Mouse (Mus musculus): ENCODE measurements around the gene Ttc25. TPM values are rescaled to one million over a fixed set of nuclear protein-coding genes. Genes with fewer than 3 reads are reported as not detected.
"Not testable (repeated sequence)": the region's sequence is repeated elsewhere in the genome, so short reads cannot be mapped to it uniquely, and the experiment has no call there.

The Ttc25 gene
- total RNA-seq, 2 experiments from 2014 or later: 0.14 to 0.16 TPM

- no peak for DNase-seq
Measured at GRCm38 (mm10) chr11:100528375-100529165, 16.8 kb upstream of the Ttc25 start.

GRCm38 (mm10) chr11:100533871-100534270 lies 11.5 kb upstream of the Ttc25 start:
- no peak for DNase-seq

GRCm38 (mm10) chr11:100534411-100534810 lies 11.0 kb upstream of the Ttc25 start:
- not testable (repeated sequence) for DNase-seq

- not testable (repeated sequence) for DNase-seq
Measured at GRCm38 (mm10) chr11:100534821-100535220, 10.6 kb upstream of the Ttc25 start.

GRCm38 (mm10) chr11:100535996-100536395 lies 9.4 kb upstream of the Ttc25 start:
- no peak for DNase-seq

- no peak for DNase-seq
Measured at GRCm38 (mm10) chr11:100536466-100536865, 8.9 kb upstream of the Ttc25 start.

GRCm38 (mm10) chr11:100540966-100541365 lies 4.4 kb upstream of the Ttc25 start:
- DNase-seq: no peak

GRCm38 (mm10) chr11:100541577-100541976 lies 3.8 kb upstream of the Ttc25 start:
- no peak for DNase-seq

- DNase-seq: no peak
Measured at GRCm38 (mm10) chr11:100545746-100546085, 309 bp downstream of the Ttc25 start.

- DNase-seq: no peak
Measured at GRCm38 (mm10) chr11:100546955-100547354, 1.5 kb downstream of the Ttc25 start.

- DNase-seq: no peak
Measured at GRCm38 (mm10) chr11:100548141-100548540, 2.7 kb downstream of the Ttc25 start.

GRCm38 (mm10) chr11:100549466-100549865 lies 4.1 kb downstream of the Ttc25 start:
- no peak for DNase-seq

- DNase-seq: no peak
Measured at GRCm38 (mm10) chr11:100550101-100550500, 4.7 kb downstream of the Ttc25 start.

- no peak for DNase-seq
Measured at GRCm38 (mm10) chr11:100552842-100553241, 7.4 kb downstream of the Ttc25 start.

GRCm38 (mm10) chr11:100555583-100555982 lies 10.2 kb downstream of the Ttc25 start:
- DNase-seq: no peak

GRCm38 (mm10) chr11:100557563-100557962 lies 12.2 kb downstream of the Ttc25 start:
- DNase-seq: no peak

- no peak for DNase-seq
Measured at GRCm38 (mm10) chr11:100559476-100559875, 14.1 kb downstream of the Ttc25 start.

GRCm38 (mm10) chr11:100561748-100562147 lies 16.3 kb downstream of the Ttc25 start:
- no peak for DNase-seq

GRCm38 (mm10) chr11:100564297-100564696 lies 18.9 kb downstream of the Ttc25 start:
- no peak for DNase-seq

- no peak for DNase-seq
Measured at GRCm38 (mm10) chr11:100564703-100565102, 19.3 kb downstream of the Ttc25 start.

- no peak for DNase-seq
Measured at GRCm38 (mm10) chr11:100567229-100567628, 21.8 kb downstream of the Ttc25 start.

- DNase-seq: no peak
Measured at GRCm38 (mm10) chr11:100567815-100568245, 22.4 kb downstream of the Ttc25 start.

GRCm38 (mm10) chr11:100568692-100569091 lies 23.3 kb downstream of the Ttc25 start:
- no peak for DNase-seq

- no peak for DNase-seq
Measured at GRCm38 (mm10) chr11:100569789-100570188, 24.4 kb downstream of the Ttc25 start.
